In genomic region chr3:135439651-135440050, GRCm38 (mm10) we compare ENCODE assay signal across 8 mouse cellular contexts. TPM values are rescaled to one million over a fixed set of nuclear protein-coding genes. Genes with fewer than 3 reads are reported as not detected.
DNase-seq lines count a peak whose midpoint lies in the region; ATAC-seq lines count a peak whose summit lies in the region.

No protein-coding gene starts in this region.

- H3K4me3 ChIP-seq in heart, embryonic 10.5 days: peak overlapping the region; percentile 97
- H3K4me3 ChIP-seq in liver, embryonic 13.5 days (replicated peaks): peak overlapping the region; percentile 91

- no peak for DNase-seq in heart, embryonic 10.5 days (ENCODE audit: low spot score)
- DNase-seq in heart, postnatal 4 days: no peak
- DNase-seq in thymus, postnatal 0 days (ENCODE audit: low spot score): peak; percentile 19
- no peak for DNase-seq in thymus, postnatal 10 days (ENCODE audit: low spot score in 2 of 2)
- DNase-seq in liver, embryonic 13.5 days: no peak
- DNase-seq in ovary, postnatal 14 days (ENCODE audit: low spot score): no peak
- no peak for DNase-seq in cerebellum, postnatal 36 days
- no peak for DNase-seq in thymus, postnatal 14 days

- H3K36me3 ChIP-seq in heart, embryonic 10.5 days: peaks cover 21% of the 10 kb centered on the region; the same call in 1 of the 2 replicates
- peaks cover 14% of the 10 kb centered on the region for H3K36me3 ChIP-seq in liver, embryonic 13.5 days

- peak overlapping the region; percentile 98 for H3K9ac ChIP-seq in liver, embryonic 13.5 days

- H3K27me3 ChIP-seq in heart, embryonic 10.5 days (ENCODE audit: insufficient read depth, poor library complexity, severe bottlenecking): no peaks in the 10 kb centered on the region
- no peaks in the 10 kb centered on the region for H3K27me3 ChIP-seq in liver, embryonic 13.5 days

- H3K9me3 ChIP-seq in heart, embryonic 10.5 days: no peaks in the 10 kb centered on the region
- no peaks in the 10 kb centered on the region for H3K9me3 ChIP-seq in liver, embryonic 13.5 days (replicated peaks)

- peaks cover 18% of the 10 kb centered on the region for H3K4me1 ChIP-seq in heart, embryonic 10.5 days
- H3K4me1 ChIP-seq in liver, embryonic 13.5 days (replicated peaks): peaks cover 32% of the 10 kb centered on the region

- H3K27ac ChIP-seq in heart, embryonic 10.5 days: peak overlapping the region; percentile 100
- H3K27ac ChIP-seq in liver, embryonic 13.5 days: peak overlapping the region; percentile 99

- 2% methylated on average over 15 of the region's 15 CpGs for WGBS in heart, embryonic 10.5 days
- under 1% methylated on average over 15 of the region's 15 CpGs for WGBS in liver, embryonic 13.5 days (ENCODE audit: insufficient replicate concordance)

- peak overlapping the region; percentile 85 for H3K4me2 ChIP-seq in liver, embryonic 13.5 days

- ATAC-seq in liver, embryonic 13.5 days (ENCODE audit: low read depth): no peak

RNA-seq across cellular contexts. Expression of gene Ube2d3, which starts 1.7 kb away (rescaled TPM):
- 461 and 523 TPM in 2 replicates for polyA plus RNA-seq in heart, embryonic 10.5 days (2016; fragmentation: Nextera tagmentation; extraction: Ambion mirVana)
- 100 to 1,000 TPM; 389 to 397 TPM for total RNA-seq in heart, postnatal 4 days (2021)
- polyA plus RNA-seq in thymus, postnatal 0 days (2015; fragmentation: Nextera tagmentation; extraction: Ambion mirVana): 616 and 646 TPM in 2 replicates
- 281 and 348 TPM in 2 replicates for polyA plus RNA-seq in liver, embryonic 13.5 days (2015; fragmentation: Nextera tagmentation; extraction: Ambion mirVana)

RNA-seq across cellular contexts. Expression of gene Cisd2, which starts 15.9 kb away (rescaled TPM):
- 66.2 and 67.0 TPM in 2 replicates for polyA plus RNA-seq in heart, embryonic 10.5 days (2016; fragmentation: Nextera tagmentation; extraction: Ambion mirVana)
- total RNA-seq in heart, postnatal 4 days (2021): 10 to 100 TPM; 35.6 to 38.2 TPM
- polyA plus RNA-seq in thymus, postnatal 0 days (2015; fragmentation: Nextera tagmentation; extraction: Ambion mirVana): 53.5 and 64.7 TPM in 2 replicates
- 36.4 and 43.9 TPM in 2 replicates for polyA plus RNA-seq in liver, embryonic 13.5 days (2015; fragmentation: Nextera tagmentation; extraction: Ambion mirVana)

RNA-seq across cellular contexts. Expression of gene Manba, which starts 45.8 kb away (rescaled TPM):
- polyA plus RNA-seq in heart, embryonic 10.5 days (2016; fragmentation: Nextera tagmentation; extraction: Ambion mirVana): 17.3 and 31.0 TPM in 2 replicates
- total RNA-seq in heart, postnatal 4 days (2021): 10 to 100 TPM; 24.8 to 26.6 TPM
- polyA plus RNA-seq in thymus, postnatal 0 days (2015; fragmentation: Nextera tagmentation; extraction: Ambion mirVana): 8.4 and 9.3 TPM in 2 replicates
- 4.9 and 6.4 TPM in 2 replicates for polyA plus RNA-seq in liver, embryonic 13.5 days (2015; fragmentation: Nextera tagmentation; extraction: Ambion mirVana)
